Mouse (Mus musculus): ENCODE results near the gene Pla2g15. TPM values are rescaled to one million over a fixed set of nuclear protein-coding genes. Genes with fewer than 3 reads are reported as not detected.

Gene Pla2g15
- polyA plus RNA-seq (2014; fragmentation: Nextera tagmentation; extraction: Ambion mirVana): 4.1 and 5.0 TPM in 2 replicates

DNA sequence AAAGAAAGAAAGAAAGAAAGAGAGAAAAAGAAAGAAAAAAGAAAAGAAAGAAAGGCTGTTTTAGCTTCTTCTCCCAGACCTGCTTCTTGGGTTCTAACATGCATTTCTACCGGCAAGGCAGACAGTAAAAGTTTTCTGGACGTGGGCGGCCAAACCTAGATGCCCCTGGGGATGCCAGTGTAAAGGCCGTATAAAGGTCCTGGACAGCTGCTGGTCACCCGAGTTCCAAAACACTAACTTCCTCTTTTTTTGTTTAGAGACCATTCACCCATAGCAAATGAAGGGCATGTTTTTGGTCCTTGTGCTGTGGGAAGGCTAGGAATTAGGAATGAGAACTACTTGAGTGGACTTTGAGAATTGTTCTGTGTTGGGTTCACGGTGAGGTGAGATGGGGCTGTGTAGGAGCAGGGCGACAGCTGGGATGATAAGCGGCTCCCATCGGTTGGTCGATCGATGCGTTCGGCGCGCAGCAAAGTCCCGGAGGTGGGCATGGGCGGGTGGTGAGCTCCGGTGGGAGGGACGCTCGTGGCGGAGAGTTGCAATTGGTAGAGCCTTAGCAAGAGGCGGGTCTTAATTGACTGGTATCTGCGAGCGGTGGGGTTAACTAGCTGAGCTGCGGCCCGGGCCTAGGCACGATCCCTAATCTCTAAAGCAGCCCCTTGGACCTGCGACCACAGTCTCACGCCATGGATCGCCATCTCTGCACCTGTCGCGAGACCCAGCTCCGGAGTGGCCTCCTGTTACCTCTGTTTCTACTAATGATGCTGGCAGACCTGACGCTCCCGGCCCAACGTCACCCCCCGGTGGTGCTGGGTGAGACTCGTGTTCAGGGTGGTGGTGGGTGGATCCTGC lies at the start of gene Pla2g15:
Gene Pla2g15 (plus strand): TSS at position 599 of the 852 bp plus-strand sequence.
- ATAC-seq (replicated peaks; ENCODE audit: low FRiP score, low TSS enrichment, low read depth) (peak; percentile 96), DNase-seq (ENCODE audit: low spot score) (peak; percentile 95)
- Histone ChIP-seq H3K4me2 (ENCODE audit: low read length) (peak within 1 kb of the TSS; percentile 74), H3K27ac (ENCODE audit: low read depth) (peak within 1 kb of the TSS; percentile 16; the same call in 1 of the 2 replicates), H3K27me3 (replicated peaks; ENCODE audit: control insufficient read depth, insufficient read depth, low read length) (no peaks in the 10 kb centered on the region), H3K4me3 (ENCODE audit: low read depth, low read length) (peak within 1 kb of the TSS; percentile 75), H3K9ac (ENCODE audit: low read length) (peak within 1 kb of the TSS; percentile 62), H3K4me1 (replicated peaks; ENCODE audit: control insufficient read depth, insufficient read depth, low read length) (peaks cover 7% of the 10 kb centered on the region; the same call in 1 of the 2 replicates), H3K9me3 (ENCODE audit: control insufficient read depth, low read length) (no peaks in the 10 kb centered on the region), H3K36me3 (ENCODE audit: control insufficient read depth, insufficient read depth, low read length) (peaks cover 8% of the 10 kb centered on the region; the same call in 1 of the 2 replicates)
- 2% methylated on average over 38 of the region's 38 CpGs for WGBS

DNA sequence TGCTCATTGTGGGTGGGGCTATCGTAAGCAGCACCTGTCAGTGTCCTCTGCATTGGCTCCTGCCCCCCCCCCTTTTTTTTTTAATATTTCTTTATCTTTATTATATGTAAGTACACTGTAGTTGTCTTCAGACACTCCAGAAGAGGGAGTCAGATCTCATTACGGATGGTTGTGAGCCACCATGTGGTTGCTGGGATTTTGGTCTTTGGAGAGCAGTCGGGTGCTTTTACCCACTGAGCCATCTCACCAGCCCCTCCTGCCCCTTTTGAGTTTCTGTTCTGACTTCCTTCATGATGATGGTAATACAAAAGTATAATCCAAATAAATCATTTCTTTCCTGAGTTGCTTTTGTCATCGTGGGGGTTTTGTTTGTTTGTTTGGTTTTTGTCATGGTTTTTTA lies 47.9 kb upstream of the Pla2g15 start:
- 85% methylated on average over 4 of the region's 4 CpGs for WGBS
- ATAC-seq (replicated peaks; ENCODE audit: low FRiP score, low TSS enrichment, low read depth): no peak
- H3K36me3 ChIP-seq (ENCODE audit: control insufficient read depth, insufficient read depth, low read length): peaks cover 55% of the 10 kb centered on the region

DNA sequence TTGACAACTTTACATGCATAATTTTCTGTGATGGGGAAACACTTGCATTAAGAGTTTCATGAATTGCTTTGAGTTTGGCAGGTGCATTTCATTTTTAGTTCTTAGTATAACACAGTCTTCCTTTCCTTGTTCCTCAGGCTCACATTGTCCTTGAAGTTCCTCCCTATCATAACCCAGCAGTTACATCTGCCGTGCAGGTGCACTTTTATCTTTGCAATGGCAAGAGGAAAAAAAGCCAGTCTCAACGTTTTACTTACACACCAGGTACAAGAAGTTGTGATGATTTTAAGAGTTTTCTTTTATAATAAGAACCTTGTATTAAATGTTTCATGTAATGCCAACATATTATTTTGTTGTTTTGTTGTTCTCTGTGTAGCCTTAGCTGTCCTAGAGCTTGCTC lies 46.3 kb upstream of the Pla2g15 start:
- 85% methylated on average over 2 of the region's 2 CpGs for WGBS
- H3K4me3 ChIP-seq (ENCODE audit: low read depth, low read length): no peak overlapping the region
- ATAC-seq (replicated peaks; ENCODE audit: low FRiP score, low TSS enrichment, low read depth): no peak
- DNase-seq (ENCODE audit: low spot score): no peak
- H3K4me2 ChIP-seq (ENCODE audit: low read length): no peak overlapping the region
- no peaks in the 10 kb centered on the region for H3K4me1 ChIP-seq (replicated peaks; ENCODE audit: control insufficient read depth, insufficient read depth, low read length)
- H3K9me3 ChIP-seq (ENCODE audit: control insufficient read depth, low read length): no peaks in the 10 kb centered on the region
- peaks cover 62% of the 10 kb centered on the region for H3K36me3 ChIP-seq (ENCODE audit: control insufficient read depth, insufficient read depth, low read length)
- H3K27me3 ChIP-seq (replicated peaks; ENCODE audit: control insufficient read depth, insufficient read depth, low read length): no peaks in the 10 kb centered on the region
- H3K27ac ChIP-seq (ENCODE audit: low read depth): no peak overlapping the region
- no peak overlapping the region for H3K9ac ChIP-seq (ENCODE audit: low read length)

More for the DNA sequence above, 47.9 kb upstream of the Pla2g15 start:
- Histone ChIP-seq H3K4me1 (replicated peaks; ENCODE audit: control insufficient read depth, insufficient read depth, low read length) (no peaks in the 10 kb centered on the region), H3K9ac (ENCODE audit: low read length) (no peak overlapping the region), H3K27ac (ENCODE audit: low read depth) (no peak overlapping the region), H3K9me3 (ENCODE audit: control insufficient read depth, low read length) (no peaks in the 10 kb centered on the region), H3K4me2 (ENCODE audit: low read length) (no peak overlapping the region), H3K4me3 (ENCODE audit: low read depth, low read length) (no peak overlapping the region), H3K27me3 (replicated peaks; ENCODE audit: control insufficient read depth, insufficient read depth, low read length) (no peaks in the 10 kb centered on the region)
- no peak for DNase-seq (ENCODE audit: low spot score)

DNA sequence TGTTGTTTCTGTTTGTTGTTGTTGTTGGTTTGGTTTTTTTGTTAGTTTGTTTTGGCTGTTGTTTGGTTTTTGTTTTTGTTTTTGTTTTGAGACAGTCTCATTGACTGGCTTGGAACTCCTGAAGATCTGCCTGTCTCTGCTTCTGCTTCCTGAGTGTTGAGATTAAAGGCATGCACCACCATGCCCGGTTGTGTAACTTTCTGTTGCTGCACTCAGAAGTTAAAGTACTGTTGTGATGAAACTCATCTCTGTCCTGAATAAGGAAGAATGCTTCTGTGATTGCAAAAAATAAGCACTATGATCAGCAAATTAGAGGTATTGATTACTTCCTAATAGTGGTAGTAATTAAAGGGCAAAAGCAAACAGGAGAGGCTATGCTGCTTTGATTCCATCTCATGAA lies 44.0 kb upstream of the Pla2g15 start:
- Histone ChIP-seq H3K4me1 (replicated peaks; ENCODE audit: control insufficient read depth, insufficient read depth, low read length) (no peaks in the 10 kb centered on the region), H3K27ac (ENCODE audit: low read depth) (no peak overlapping the region), H3K9ac (ENCODE audit: low read length) (no peak overlapping the region), H3K9me3 (ENCODE audit: control insufficient read depth, low read length) (no peaks in the 10 kb centered on the region), H3K4me2 (ENCODE audit: low read length) (no peak overlapping the region), H3K36me3 (ENCODE audit: control insufficient read depth, insufficient read depth, low read length) (peaks cover 58% of the 10 kb centered on the region), H3K27me3 (replicated peaks; ENCODE audit: control insufficient read depth, insufficient read depth, low read length) (no peaks in the 10 kb centered on the region), H3K4me3 (ENCODE audit: low read depth, low read length) (no peak overlapping the region)
- no peak for DNase-seq (ENCODE audit: low spot score)
- ATAC-seq (replicated peaks; ENCODE audit: low FRiP score, low TSS enrichment, low read depth): no peak
- 78% methylated on average over 1 of the region's 1 CpGs for whole genome bisulfite sequencing

DNA sequence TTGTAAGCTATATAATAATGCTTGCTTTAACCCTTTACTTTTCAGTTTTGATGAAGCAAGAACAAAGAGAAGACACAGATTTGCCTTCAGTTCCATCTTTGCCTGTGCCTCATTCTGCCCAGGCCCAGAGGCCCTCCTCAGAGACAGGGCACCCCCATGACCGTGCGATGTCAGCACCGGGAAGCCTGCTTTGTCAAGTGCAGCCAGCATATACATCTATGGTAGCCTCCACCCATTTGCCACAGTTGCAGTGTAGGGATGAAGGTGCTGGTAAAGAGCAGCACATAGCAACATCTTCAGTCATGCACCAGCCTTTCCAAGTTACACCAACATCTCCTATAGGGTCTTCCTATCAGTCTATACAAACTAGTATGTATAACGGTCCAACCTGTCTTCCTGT lies 42.1 kb upstream of the Pla2g15 start:
- H3K9me3 ChIP-seq (ENCODE audit: control insufficient read depth, low read length): no peaks in the 10 kb centered on the region
- H3K27ac ChIP-seq (ENCODE audit: low read depth): no peak overlapping the region
- peaks cover 46% of the 10 kb centered on the region for H3K36me3 ChIP-seq (ENCODE audit: control insufficient read depth, insufficient read depth, low read length)
- no peak overlapping the region for H3K4me2 ChIP-seq (ENCODE audit: low read length)
- no peak overlapping the region for H3K4me3 ChIP-seq (ENCODE audit: low read depth, low read length)
- WGBS: 98% methylated on average over 4 of the region's 4 CpGs
- H3K4me1 ChIP-seq (replicated peaks; ENCODE audit: control insufficient read depth, insufficient read depth, low read length): no peaks in the 10 kb centered on the region
- ATAC-seq (replicated peaks; ENCODE audit: low FRiP score, low TSS enrichment, low read depth): no peak
- H3K9ac ChIP-seq (ENCODE audit: low read length): no peak overlapping the region
- no peak for DNase-seq (ENCODE audit: low spot score)
- no peaks in the 10 kb centered on the region for H3K27me3 ChIP-seq (replicated peaks; ENCODE audit: control insufficient read depth, insufficient read depth, low read length)

DNA sequence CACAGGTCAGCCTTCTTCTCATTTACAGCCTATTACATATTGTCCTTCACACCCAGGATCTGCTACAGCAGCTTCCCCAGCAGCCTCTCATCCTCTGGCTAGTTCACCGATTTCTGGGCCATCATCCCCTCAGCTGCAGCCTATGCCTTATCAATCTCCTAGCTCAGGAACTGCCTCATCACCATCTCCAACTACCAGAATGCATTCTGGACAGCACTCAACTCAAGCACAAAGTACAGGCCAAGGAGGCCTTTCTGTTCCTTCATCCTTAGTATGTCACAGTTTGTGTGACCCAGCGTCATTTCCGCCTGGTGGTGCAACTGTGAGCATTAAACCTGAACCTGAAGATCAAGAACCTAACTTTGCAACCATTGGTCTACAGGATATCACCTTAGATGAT lies 41.5 kb upstream of the Pla2g15 start:
- WGBS: 95% methylated on average over 3 of the region's 3 CpGs
- Histone ChIP-seq H3K27me3 (replicated peaks; ENCODE audit: control insufficient read depth, insufficient read depth, low read length) (no peaks in the 10 kb centered on the region), H3K4me3 (ENCODE audit: low read depth, low read length) (no peak overlapping the region), H3K9ac (ENCODE audit: low read length) (no peak overlapping the region), H3K4me2 (ENCODE audit: low read length) (no peak overlapping the region), H3K27ac (ENCODE audit: low read depth) (no peak overlapping the region), H3K4me1 (replicated peaks; ENCODE audit: control insufficient read depth, insufficient read depth, low read length) (no peaks in the 10 kb centered on the region), H3K9me3 (ENCODE audit: control insufficient read depth, low read length) (no peaks in the 10 kb centered on the region), H3K36me3 (ENCODE audit: control insufficient read depth, insufficient read depth, low read length) (peaks cover 40% of the 10 kb centered on the region)
- ATAC-seq (replicated peaks; ENCODE audit: low FRiP score, low TSS enrichment, low read depth) (no peak), DNase-seq (ENCODE audit: low spot score) (no peak)

DNA sequence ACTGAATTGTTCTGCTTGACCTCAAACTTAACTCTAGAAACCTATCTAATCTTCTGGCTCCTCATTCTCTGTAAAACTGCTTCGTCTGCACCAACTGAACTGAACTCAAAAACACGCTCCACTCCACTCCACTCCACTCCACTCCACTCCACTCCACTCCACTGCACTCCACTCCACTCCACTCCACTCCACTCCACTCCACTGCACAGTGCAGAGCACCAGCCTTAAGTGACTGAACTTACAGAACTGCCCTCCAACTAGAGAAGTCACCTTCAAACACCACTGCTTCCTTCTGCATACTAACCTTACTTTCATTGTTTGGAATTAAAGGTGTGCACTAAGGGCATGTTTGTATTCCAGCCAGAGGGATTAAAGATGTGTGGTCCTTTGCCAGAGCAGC lies 38.2 kb upstream of the Pla2g15 start:
- H3K4me2 ChIP-seq (ENCODE audit: low read length): no peak overlapping the region
- peaks cover 45% of the 10 kb centered on the region for H3K36me3 ChIP-seq (ENCODE audit: control insufficient read depth, insufficient read depth, low read length)
- H3K27ac ChIP-seq (ENCODE audit: low read depth): no peak overlapping the region
- H3K27me3 ChIP-seq (replicated peaks; ENCODE audit: control insufficient read depth, insufficient read depth, low read length): no peaks in the 10 kb centered on the region
- DNase-seq (ENCODE audit: low spot score) (no peak), ATAC-seq (replicated peaks; ENCODE audit: low FRiP score, low TSS enrichment, low read depth) (no peak)
- no peaks in the 10 kb centered on the region for H3K9me3 ChIP-seq (ENCODE audit: control insufficient read depth, low read length)
- WGBS: 83% methylated on average over 2 of the region's 2 CpGs
- no peaks in the 10 kb centered on the region for H3K4me1 ChIP-seq (replicated peaks; ENCODE audit: control insufficient read depth, insufficient read depth, low read length)
- no peak overlapping the region for H3K9ac ChIP-seq (ENCODE audit: low read length)
- no peak overlapping the region for H3K4me3 ChIP-seq (ENCODE audit: low read depth, low read length)

DNA sequence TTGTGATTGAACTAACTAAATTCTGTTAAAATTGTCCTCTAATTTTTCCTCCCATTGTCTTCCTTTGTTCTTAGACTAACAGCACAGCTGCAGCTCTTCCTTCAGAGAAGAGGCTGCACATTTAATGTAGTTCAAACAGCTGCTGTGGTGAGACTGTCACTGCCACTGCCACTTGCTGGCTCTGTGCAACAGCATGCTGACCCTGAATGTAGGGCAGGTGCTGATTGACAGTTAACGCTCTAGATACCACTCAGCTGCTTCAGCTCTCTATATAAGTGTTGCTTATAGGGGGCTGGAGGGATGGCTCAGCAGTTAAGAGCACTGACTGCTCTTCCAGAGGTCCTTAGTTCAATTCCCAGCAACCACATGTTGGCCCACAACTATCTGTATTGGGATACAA lies 37.7 kb upstream of the Pla2g15 start:
- no peaks in the 10 kb centered on the region for H3K27me3 ChIP-seq (replicated peaks; ENCODE audit: control insufficient read depth, insufficient read depth, low read length)
- 83% methylated on average over 1 of the region's 1 CpGs for WGBS
- H3K4me3 ChIP-seq (ENCODE audit: low read depth, low read length): no peak overlapping the region
- ATAC-seq (replicated peaks; ENCODE audit: low FRiP score, low TSS enrichment, low read depth) (no peak), DNase-seq (ENCODE audit: low spot score) (no peak)
- peaks cover 46% of the 10 kb centered on the region for H3K36me3 ChIP-seq (ENCODE audit: control insufficient read depth, insufficient read depth, low read length)
- H3K9me3 ChIP-seq (ENCODE audit: control insufficient read depth, low read length): no peaks in the 10 kb centered on the region
- H3K4me2 ChIP-seq (ENCODE audit: low read length): no peak overlapping the region
- H3K9ac ChIP-seq (ENCODE audit: low read length): no peak overlapping the region
- H3K27ac ChIP-seq (ENCODE audit: low read depth): no peak overlapping the region
- no peaks in the 10 kb centered on the region for H3K4me1 ChIP-seq (replicated peaks; ENCODE audit: control insufficient read depth, insufficient read depth, low read length)

DNA sequence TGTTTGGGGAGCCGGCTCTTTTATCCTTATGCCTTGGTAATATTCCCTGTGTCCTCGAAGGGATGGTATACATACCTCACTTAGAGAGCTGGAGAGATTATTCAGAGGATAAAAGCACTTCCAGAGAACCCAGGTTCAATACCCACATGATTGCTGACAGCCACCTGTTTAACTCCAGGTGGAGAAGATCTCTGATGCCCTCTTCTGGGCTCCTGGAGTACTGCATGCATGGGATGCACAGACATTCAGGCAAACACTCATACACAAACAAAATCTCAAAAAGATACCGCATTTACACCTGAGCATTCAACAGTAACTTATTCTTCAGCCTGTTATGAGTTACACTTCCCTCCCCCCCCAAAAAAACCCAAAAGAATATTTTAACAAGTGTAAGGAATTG lies 34.3 kb upstream of the Pla2g15 start:
- Histone ChIP-seq H3K27ac (ENCODE audit: low read depth) (no peak overlapping the region), H3K9ac (ENCODE audit: low read length) (no peak overlapping the region), H3K4me1 (replicated peaks; ENCODE audit: control insufficient read depth, insufficient read depth, low read length) (no peaks in the 10 kb centered on the region), H3K9me3 (ENCODE audit: control insufficient read depth, low read length) (no peaks in the 10 kb centered on the region), H3K4me2 (ENCODE audit: low read length) (no peak overlapping the region), H3K36me3 (ENCODE audit: control insufficient read depth, insufficient read depth, low read length) (peaks cover 38% of the 10 kb centered on the region), H3K4me3 (ENCODE audit: low read depth, low read length) (no peak overlapping the region), H3K27me3 (replicated peaks; ENCODE audit: control insufficient read depth, insufficient read depth, low read length) (no peaks in the 10 kb centered on the region)
- ATAC-seq (replicated peaks; ENCODE audit: low FRiP score, low TSS enrichment, low read depth) (no peak), DNase-seq (ENCODE audit: low spot score) (peak; percentile 65)
- WGBS: 94% methylated on average over 3 of the region's 3 CpGs

All from intestine, embryonic 14.5 days (tissue).